Mouse (Mus musculus) frontal cortex, postnatal 36 days (tissue): Measurements from ENCODE around the gene Zfp119b.

Experiments
- DNase-seq, 2 experiments: peaks; one replicate each; pipeline ENCODE4 v3.0.0; 2022; ENCODE audit warnings: low spot score in 2 of 2

The Zfp119b gene

DNA sequence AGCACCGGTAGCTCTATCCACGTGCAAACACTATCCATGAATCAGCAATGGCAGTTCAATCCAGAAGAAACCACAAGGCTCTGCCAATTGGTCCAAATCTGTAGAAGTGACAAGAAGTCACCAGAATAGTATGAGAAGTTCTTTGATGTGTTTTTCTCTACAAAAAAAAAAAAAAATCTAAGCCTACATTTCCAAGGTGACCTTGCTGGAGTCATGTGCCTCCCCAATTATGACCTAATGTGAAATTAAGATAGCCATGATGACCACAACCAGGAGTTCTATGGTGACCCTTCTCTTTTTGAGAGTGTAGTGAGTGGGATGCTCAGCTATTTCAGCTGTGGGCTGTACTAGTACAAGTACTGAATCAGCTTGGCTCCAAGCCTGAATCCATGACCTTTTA is at the start of gene Zfp119b:
TSS of gene Zfp119b (minus strand) at position 101 of the 400 bp plus-strand sequence.
- DNase-seq, result no peak

DNA sequence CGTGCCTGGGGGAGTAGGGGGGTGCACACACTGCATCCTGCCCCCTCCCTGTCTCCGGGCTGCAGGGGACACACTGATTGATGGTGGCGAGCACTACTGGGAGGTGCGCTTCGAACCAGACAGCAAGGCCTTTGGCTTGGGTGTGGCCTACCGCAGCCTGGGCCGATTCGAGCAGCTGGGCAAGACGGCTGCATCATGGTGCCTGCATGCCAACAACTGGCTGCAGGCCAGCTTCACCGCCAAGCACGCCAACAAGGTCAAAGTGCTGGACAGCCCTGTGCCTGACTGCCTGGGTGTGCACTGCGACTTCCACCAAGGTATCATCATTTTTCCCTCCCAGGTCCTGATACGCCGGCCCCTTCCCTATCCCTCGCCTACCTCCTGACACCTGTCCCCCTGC is 46.7 kb upstream of the Zfp119b start:
- DNase-seq, result no peak

DNA sequence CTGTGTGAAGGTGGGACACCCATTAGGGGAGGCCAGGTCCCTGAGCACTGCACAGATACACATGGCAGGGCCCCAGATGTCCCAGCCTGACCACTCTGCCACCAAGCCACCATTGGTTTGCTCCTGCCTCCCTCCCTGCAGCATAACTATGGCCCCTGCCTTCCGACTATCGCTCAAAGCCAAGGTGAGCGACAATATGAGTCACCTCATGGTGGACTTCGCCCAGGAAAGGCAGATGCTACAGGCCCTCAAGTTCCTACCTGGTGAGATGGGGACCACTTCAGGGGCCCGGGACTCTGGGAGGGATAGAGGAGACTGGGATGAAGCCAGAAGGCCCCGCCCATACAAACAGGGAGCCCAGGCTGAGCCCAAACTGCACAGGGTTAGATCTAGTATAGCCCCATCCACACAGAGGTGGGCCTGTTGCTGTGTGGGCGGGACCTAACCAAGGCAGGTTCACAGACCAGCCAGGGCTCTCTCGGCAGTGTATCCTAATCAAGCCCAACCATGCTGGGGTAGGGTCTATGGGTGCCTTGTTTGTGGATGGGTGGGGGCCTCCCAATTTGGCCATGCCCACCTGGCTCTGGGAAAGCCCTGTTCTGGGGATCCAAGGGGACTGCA is 41.1 kb upstream of the Zfp119b start:
- DNase-seq, result no peak

- peak; percentile 82 to 88 for DNase-seq
These were observed 37.0 kb upstream of the Zfp119b start, which contains the start of gene Fsd1 for GRCm38 (mm10) chr17:55986030-55986961. TSS of gene Fsd1 (plus strand) at chr17:55986509.

GRCm38 (mm10) chr17:55977301-55977700 is 28.0 kb upstream of the Zfp119b start:
- no peak for DNase-seq

GRCm38 (mm10) chr17:55976255-55976862 is 27.1 kb upstream of the Zfp119b start:
- peak; percentile 68 to 77 for DNase-seq

DNA sequence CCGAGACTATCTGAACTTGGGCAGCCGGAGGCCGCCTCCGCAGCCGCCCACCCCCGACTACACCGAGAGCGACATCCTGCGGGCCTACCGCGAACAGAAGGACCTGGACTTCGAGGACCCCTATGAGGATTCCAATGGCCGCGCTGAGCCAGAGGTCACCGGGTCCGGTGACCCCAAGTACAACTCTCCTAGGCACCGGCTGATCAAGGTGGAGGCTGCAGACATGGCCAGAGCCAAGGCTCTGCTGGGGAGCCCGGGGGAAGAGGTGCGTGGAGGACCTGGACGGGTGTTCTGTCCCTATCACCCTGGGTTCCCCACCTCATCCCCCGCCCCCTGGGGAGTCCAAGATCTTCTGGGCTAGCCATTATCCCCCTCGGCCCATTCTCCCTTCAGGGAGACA is 22.2 kb upstream of the Zfp119b start:
- DNase-seq, result no peak

DNA sequence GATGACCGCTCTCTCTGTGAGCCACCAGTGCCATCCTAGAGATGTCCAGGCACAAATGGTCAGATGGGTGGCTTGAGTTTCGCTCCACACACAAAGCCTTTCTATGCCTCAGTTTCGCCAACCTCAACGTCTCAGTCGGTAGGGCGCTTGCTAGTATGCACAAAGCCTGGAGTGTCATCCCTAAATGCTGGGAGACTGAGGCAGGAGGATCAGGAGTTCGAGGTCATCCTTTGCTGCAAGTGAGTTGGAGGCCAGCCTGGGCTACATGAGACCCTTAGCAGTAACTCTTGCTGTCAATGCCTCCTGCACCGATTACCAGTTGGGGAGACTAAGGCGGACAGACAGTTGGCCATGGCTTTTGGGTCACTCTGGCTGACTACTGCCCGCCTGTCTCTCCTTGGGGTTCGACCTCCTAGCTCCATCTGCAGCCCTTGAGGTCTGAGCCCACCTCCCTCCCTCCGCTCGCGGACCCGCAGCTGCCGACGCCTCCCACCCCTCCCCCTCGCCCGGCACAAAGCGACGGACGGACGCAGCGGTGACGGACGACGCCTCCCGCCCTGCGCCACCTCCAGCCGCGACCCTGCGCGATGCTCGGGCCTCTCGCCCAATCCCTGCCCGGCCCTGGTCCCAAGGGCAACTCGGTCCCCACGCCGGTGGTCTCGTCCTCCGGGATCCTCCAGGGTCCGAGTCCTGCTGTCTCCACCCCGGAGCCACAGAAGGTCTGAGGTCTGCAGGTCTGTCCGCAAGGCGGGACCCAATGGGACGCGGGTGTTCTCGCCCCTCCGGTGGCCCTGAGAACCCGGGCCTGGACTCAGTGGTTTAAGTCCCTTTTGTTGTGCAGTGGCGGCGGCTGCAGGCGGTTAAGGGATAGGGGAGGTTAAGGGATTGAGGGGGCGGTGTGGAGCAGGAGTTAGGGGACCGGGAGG is 20.9 kb upstream of the Zfp119b start, which contains the start of gene Shd:
TSS of gene Shd (plus strand) at position 502 of the 926 bp plus-strand sequence.
- DNase-seq, result peak in 1 of 2 experiments; percentile 36

GRCm38 (mm10) chr17:55969560-55969959 is 20.3 kb upstream of the Zfp119b start:
- peak in 1 of 2 experiments; percentile 54 for DNase-seq

- no peak for DNase-seq
These were observed 18.9 kb upstream of the Zfp119b start for GRCm38 (mm10) chr17:55968210-55968609.

DNA sequence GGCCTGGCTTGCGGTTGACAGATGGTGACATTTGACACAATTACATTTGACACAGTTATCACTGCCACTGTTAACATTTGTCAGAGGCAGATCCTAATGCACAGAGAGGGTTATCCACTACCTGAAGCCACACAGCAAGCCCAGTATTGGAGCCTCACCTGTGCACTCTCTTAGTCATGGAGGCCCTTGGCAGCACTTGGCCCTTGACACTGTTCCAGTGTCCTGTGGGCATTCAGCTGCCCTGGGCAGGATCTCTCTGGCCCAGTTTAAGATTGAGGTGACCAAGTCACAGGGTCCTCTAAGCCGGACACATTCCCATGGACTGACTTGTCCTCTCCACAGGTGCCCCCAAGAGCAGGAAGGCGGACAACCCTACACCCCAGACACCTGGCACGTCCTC is 17.9 kb upstream of the Zfp119b start:
- DNase-seq, result no peak

- no peak for DNase-seq
These were observed 15.7 kb upstream of the Zfp119b start for GRCm38 (mm10) chr17:55964996-55965395.

- DNase-seq, result no peak
These were observed 15.2 kb upstream of the Zfp119b start for GRCm38 (mm10) chr17:55964496-55964895.

GRCm38 (mm10) chr17:55963171-55963570 is 13.9 kb upstream of the Zfp119b start:
- no peak for DNase-seq

DNA sequence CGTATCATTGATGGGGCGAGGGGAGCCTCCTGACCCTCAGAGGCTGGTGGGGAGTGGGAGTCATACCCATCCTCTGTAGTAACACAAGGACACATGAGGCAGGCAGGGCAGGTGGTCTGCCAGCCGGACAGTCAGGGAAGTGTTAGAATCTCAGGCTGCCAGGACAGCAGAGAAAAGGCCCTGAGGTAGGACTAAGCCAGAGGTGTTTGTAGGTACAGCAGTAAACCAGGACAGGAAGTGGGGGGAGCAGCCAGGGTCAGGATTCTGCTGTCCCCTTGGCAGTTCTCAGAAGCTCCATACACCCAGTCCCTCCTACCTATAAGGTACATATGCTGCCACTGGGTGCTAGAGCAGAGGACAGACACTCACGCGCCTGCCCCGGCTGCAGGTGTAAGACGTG is 12.3 kb upstream of the Zfp119b start:
- DNase-seq, result no peak

- DNase-seq, result no peak
These were observed 11.5 kb upstream of the Zfp119b start for GRCm38 (mm10) chr17:55960791-55961190.

DNA sequence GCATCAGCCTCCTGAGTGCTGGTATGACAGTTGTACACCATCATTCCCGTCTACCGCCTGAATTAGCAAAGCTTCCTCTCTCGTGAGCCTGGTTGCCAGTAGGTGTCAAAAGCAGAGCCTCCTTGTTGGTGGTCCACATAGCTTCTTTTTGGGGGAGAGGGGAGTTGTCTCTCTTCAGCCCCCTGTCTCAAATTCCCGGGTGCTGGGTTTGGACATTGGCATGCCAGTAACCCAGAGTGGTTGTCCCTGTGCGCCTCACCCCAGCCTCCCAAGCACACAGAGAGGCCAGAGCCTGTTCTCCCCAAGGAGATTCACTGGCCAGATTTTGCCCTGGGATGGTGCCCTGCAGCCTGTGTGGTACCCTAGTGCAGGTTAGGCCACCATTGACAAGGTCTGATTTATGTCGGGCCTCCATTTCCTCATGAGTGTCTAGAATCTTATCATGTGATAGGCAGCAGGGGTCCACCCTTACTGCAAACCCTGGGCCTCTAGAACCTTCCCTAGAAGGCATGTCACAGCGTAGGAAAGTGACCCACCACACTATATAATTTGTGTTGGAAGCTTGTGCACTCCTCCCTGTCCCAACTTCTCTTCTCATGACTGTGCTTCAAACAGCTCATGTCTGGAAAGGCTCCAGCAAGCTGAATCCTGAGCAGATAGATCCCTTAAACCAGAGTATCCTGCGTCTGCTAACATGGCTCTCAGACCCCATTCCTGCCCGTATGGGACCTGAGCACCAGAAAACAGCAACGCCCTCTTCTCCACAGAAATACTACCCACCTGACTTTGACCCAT is 10.8 kb upstream of the Zfp119b start:
- DNase-seq, result no peak

DNA sequence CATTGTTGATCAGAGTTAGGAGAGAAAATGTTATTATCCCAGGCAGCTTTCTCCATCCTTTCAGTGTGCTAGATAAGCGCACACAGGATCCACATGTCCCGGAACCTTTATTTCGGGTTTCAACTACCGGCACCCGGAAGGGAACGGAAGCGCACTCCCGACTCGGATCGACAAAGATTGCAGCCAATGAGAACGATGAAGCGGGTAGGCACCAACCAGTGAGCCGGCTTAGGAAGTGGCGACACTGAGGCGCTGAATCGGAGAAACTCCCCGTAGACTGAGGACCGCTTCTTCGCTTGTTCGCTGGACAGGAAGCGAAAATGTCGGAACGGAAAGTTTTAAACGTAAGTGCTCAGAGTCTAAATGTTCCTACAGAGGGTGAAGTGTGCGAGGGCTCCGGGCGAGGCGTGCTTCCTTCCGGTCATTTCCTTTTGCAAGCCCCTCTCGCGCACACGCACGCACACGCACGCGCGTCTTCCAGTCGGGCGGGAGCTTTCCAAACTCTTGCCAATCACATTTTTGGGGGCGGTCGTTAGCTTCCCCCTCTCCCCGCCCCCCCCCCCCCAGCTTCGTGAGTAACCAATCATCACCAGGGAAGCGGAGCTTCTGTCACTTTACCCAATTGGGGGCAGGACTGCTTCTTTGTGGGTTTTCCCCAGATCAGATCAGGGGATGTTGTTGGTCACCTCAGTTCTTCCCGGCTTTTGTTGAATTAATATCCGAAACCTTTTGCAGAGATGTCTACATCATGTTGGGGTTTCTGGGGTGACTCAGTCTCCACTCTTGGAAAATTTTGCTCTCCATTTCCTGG is 9.8 kb upstream of the Zfp119b start, which contains the start of gene Yju2:
TSS of gene Yju2 (plus strand) at position 182 of the 811 bp plus-strand sequence.
- DNase-seq, result peak; percentile 95 to 96

GRCm38 (mm10) chr17:55958584-55958886 is 9.2 kb upstream of the Zfp119b start:
- DNase-seq, result no peak
